Mouse (Mus musculus) inflammation-experienced regulatory T-cells, adult 16 weeks (primary cell): Measurements from ENCODE around the gene Slirp. TPM values are rescaled to one million over a fixed set of nuclear protein-coding genes. Genes with fewer than 3 reads are reported as not detected.

Experiments
- polyA plus RNA-seq: library from polyadenylated mRNA; unstranded; fragments of 100-300 nt; shearing (Covaris generic); gene quantifications from one replicate; pipeline ENCODE4 v1.2.1, GENCODE M21; 2017

Gene Slirp
- polyA plus RNA-seq = 78.4 TPM

DNA sequence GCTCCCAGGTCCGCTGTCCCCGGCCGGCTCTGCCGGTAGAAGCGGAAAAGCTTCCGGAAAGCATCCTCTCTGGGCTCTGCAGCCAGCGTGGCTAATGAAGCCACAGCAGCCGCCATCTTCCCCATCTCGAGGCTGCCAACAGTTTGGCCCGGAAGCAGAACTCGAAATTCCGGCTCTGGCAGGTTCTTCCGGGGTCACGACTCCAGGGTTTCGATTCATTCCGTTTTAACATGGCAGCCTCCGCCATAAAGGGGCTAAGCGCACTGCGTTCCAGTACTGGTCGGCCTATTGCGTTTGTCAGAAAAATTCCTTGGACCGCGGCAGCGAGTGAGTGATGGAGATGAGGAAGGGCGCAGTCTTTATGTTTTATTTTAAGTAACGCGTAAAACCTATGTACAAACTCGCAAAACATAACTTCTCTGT, at the start of gene Slirp, which contains the start of gene Alkbh1:
Slirp (plus strand) TSS at position 197 of the 423 bp plus-strand sequence.
Alkbh1 (minus strand) TSS at position 318 of the 423 bp plus-strand sequence.

DNA sequence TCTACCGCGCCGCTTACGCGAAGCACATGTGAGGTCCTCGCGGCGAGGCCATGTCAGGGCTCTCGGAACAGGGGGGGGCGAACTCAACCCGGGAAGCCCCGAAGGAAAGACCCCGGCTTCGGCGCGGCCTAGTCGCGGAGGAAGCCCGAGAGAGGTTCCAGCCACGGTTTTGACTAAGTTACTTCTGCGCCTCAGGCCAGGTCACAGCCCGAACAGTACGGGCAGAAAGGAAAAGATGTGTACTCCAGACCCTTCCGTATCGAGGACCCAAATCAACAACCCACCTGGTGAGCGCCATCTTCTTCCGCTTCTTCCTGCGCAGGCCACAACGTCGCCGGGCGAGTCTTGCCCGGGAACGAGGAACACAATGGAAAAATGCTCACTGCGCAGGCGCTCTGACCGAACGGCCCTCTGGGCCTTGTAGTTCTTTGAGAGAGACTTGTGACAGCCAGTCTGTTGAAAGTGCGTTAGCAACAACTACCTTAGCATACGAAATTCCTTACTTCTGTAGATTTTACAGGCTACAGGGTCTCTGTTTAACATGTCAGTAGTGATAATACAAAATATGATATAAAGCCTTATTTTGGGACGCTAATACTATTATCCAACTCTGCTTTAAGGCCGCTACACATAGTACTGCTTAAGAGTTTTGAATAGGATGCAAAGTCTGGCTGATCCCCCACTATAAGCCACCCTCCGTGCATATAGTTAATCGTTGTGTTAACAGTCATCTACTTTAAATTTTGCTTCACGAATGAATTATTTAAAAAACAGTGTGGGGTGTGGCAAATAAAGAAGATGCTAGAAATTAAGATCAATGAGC, 28.5 kb downstream of the Slirp start, which contains the start of gene Snw1:
Snw1 (minus strand) TSS at position 311 of the 823 bp plus-strand sequence.

DNA sequence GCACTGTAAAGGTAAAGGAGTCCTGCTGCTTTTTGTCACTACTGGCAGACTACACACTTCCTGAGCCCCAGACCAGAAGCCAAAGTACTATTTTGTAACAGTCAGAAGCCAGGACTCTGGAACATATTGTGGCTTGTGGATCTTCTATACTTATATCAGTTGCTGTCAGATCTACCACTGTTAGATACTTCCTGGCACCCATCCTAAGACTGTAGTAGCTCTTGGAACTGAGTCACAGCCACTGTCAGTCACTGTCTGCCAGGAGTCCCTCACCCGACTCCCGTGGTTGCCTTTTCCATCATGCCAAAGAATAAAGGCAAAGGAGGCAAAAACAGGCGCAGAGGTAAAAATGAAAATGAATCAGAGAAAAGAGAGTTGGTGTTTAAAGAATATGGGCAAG, 50.7 kb downstream of the Slirp start, which contains the start of gene Gm5788:
Gm5788 (plus strand) TSS at position 301 of the 400 bp plus-strand sequence.

Other genes starting within 250 kb of the Slirp start
- 3.3 TPM for gene Samd15, start 244.2 kb upstream of the Slirp start, polyA plus RNA-seq
- gene Tmed8, start 243.4 kb upstream of the Slirp start, polyA plus RNA-seq = 7.9 TPM
- 1.3 TPM for gene Noxred1, start 205.2 kb upstream of the Slirp start, polyA plus RNA-seq
- 43.5 TPM for gene Vipas39, start 177.6 kb upstream of the Slirp start, polyA plus RNA-seq
- gene Ahsa1, start 177.4 kb upstream of the Slirp start, polyA plus RNA-seq = 183 TPM
- gene Ism2, start 144.2 kb upstream of the Slirp start, polyA plus RNA-seq = not detected
- 133 TPM for gene Sptlc2, start 55.5 kb upstream of the Slirp start, polyA plus RNA-seq
- gene Alkbh1, start 121 bp downstream of the Slirp start, polyA plus RNA-seq = 84.3 TPM
- gene Snw1, start 28.4 kb downstream of the Slirp start, polyA plus RNA-seq = 215 TPM
- not detected for gene Gm5788, start 50.8 kb downstream of the Slirp start, polyA plus RNA-seq
- gene Gm8300, start 70.4 kb downstream of the Slirp start, polyA plus RNA-seq = not detected
- not detected for gene Oog1, start 158.8 kb downstream of the Slirp start, polyA plus RNA-seq
- gene Gm4027, start 175.0 kb downstream of the Slirp start, polyA plus RNA-seq = not detected
- not detected for gene Gm16381, start 200.7 kb downstream of the Slirp start, polyA plus RNA-seq